Mouse (Mus musculus) left cerebral cortex, adult 8-10 months (tissue): ENCODE data around the gene Zfp92. TPM values are rescaled to one million over a fixed set of nuclear protein-coding genes. Genes with fewer than 3 reads are reported as not detected.

Experiments
- DNase-seq, 2 experiments: peaks; one replicate each; pipeline ENCODE4 v3.0.0; 2022; ENCODE audit warnings: low spot score in 2 of 2
- total RNA-seq, 4 experiments: library from RNA; stranded (reverse); gene quantifications; 2 replicates each; pipeline ENCODE4 v1.2.4; 2022

The Zfp92 gene
- total RNA-seq, 4 experiments from 2014 or later = 1.9 to 2.9 (median 2.0) TPM

- DNase-seq = no peak
Observed at GRCm38 (mm10) chrX:73474340-73475165, 63.7 kb downstream of the Zfp92 start.

- DNase-seq = no peak
Observed at GRCm38 (mm10) chrX:73475658-73476256, 64.9 kb downstream of the Zfp92 start.

GRCm38 (mm10) chrX:73476621-73477020, 65.7 kb downstream of the Zfp92 start:
- DNase-seq = no peak

GRCm38 (mm10) chrX:73477500-73477899, 66.6 kb downstream of the Zfp92 start:
- DNase-seq = no peak

Other genes starting within 250 kb of the Zfp92 start
- not detected for gene Spin2d, start 234.1 kb upstream of the Zfp92 start, total RNA-seq
- 10 to 100 TPM in 1 of 4 experiments, 1 to 10 TPM in 2, under 1 TPM in 1; 0.65 to 13.8 (median 4.2) TPM for gene Xlr3b, start 218.9 kb upstream of the Zfp92 start, total RNA-seq
- gene Xlr4b, start 196.8 kb upstream of the Zfp92 start, total RNA-seq = 1 to 10 TPM in 2 of 4 experiments, not detected in 2; 1.4 to 2.1 TPM
- gene F8a, start 182.8 kb upstream of the Zfp92 start, total RNA-seq = 10 to 100 TPM; 13.1 to 16.9 (median 14.0) TPM
- gene Xlr4c, start 168.0 kb upstream of the Zfp92 start, total RNA-seq = under 1 TPM in 1 of 4 experiments, not detected in 3; 0.43 TPM
- gene Xlr3c, start 145.7 kb upstream of the Zfp92 start, total RNA-seq = not detected
- under 1 TPM in 1 of 4 experiments, not detected in 3; 0.33 TPM for gene Xlr5a, start 118.1 kb upstream of the Zfp92 start, total RNA-seq
- not detected for gene Xlr5c, start 118.1 kb upstream of the Zfp92 start, total RNA-seq
- not detected for gene Gm45015, start 74.3 kb upstream of the Zfp92 start, total RNA-seq
- 10 to 100 TPM; 18.0 to 20.4 (median 19.0) TPM for gene Zfp275, start 68.5 kb upstream of the Zfp92 start, total RNA-seq
- gene Gm18336, start 12.4 kb upstream of the Zfp92 start, total RNA-seq = under 1 TPM in 3 of 4 experiments, not detected in 1; 0.17 to 0.37 (median 0.30) TPM
- gene Trex2, start 24.2 kb downstream of the Zfp92 start, total RNA-seq = not detected
- 10 to 100 TPM in 3 of 4 experiments, 1 to 10 TPM in 1; 7.9 to 13.2 (median 11.8) TPM for gene Haus7, start 47.9 kb downstream of the Zfp92 start, total RNA-seq
- 10 to 100 TPM; 18.7 to 23.5 (median 19.3) TPM for gene Bgn, start 72.5 kb downstream of the Zfp92 start, total RNA-seq
- 10 to 100 TPM; 91.0 to 100.0 (median 95.1) TPM for gene Atp2b3, start 92.0 kb downstream of the Zfp92 start, total RNA-seq
- gene Dusp9, start 228.3 kb downstream of the Zfp92 start, total RNA-seq = under 1 TPM; 0.42 to 0.87 (median 0.82) TPM
- 100 to 1,000 TPM in 1 of 4 experiments, 10 to 100 TPM in 3; 83.1 to 100 (median 96.2) TPM for gene Pnck, start 249.0 kb downstream of the Zfp92 start, total RNA-seq